Mouse (Mus musculus): Measurements from ENCODE around the gene Ddx54.

GRCm38 (mm10) chr5:120674229-120675145 is 61.9 kb downstream of the Ddx54 start:
- TF ChIP-seq TAL1 (IDR thresholded peaks at IDR 0.05; ENCODE audit: low read length), result no peak
- no peak for TF ChIP-seq GATA1 (IDR thresholded peaks at IDR 0.05; ENCODE audit: low read length)

Data from erythroblast, embryonic 14.5 days (primary cell).